Mouse (Mus musculus): ENCODE measurements around the gene Zfp462.

Zfp462 gene

DNA sequence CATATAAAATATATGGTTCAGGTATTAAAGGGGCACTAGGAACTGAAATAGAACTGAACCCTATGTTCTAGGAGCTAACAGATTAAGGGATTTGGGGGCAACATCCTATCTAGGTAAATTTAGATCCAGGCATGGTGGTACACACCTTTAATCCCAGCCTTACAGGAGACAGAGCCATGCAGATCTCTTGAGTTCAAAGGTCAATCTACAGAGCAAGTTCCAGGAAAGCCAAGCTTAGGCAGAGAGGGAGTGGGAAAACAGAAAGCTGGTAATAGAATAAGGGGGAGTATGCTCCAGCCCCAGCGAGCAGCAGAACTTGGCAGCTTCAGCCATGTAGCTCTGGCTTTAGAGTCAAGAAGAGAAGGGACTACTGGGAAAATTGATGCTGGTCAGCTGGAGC lies 50.4 kb downstream of the Zfp462 start:
- no peak for DNase-seq (ENCODE audit: low read depth, low spot score)

GRCm38 (mm10) chr4:54996064-54996463 lies 51.2 kb downstream of the Zfp462 start:
- no peak for DNase-seq (ENCODE audit: low read depth, low spot score)

- no peak for DNase-seq (ENCODE audit: low read depth, low spot score)
Measured at GRCm38 (mm10) chr4:54998146-54998841, 53.4 kb downstream of the Zfp462 start.

DNA sequence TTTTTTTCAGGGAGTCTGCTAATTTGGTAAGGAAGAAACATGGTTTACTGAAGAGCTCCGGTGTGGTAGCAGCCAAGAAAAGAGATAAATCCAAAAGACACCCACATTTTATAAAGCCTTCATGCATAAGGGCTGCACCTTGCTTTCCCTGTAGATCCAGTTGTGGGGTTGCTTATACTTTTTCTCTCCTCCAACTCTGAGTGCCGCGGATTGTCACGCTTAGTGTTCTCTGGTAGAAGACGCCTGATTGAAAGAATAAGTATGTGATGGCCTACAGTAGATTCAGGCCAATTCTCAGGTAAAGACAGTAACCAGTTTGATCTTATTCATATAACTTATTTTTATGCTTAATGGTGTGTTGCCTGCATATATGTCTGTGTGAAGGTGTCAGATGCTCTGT lies 54.7 kb downstream of the Zfp462 start:
- DNase-seq (ENCODE audit: low read depth, low spot score) = no peak

DNA sequence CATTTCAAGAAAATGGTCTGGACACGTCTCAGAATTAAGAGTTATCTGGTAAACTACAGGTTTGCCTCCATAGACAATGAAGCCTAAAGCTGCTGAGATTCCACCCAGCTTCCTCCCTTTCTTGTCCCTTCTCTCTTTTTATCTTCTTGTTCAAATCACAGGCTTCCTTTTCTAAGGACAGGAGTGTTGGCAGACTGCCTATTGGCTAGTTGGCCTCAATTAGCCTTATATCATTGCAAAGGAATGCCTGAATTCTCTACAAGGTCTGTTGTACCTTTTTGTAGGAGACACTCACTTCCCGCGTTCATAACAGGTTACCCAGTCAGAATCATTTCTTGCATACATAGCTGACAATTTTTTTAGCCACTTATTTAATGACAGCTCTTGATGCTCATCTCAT lies 56.5 kb downstream of the Zfp462 start:
- no peak for DNase-seq (ENCODE audit: low read depth, low spot score)

- no peak for DNase-seq (ENCODE audit: low read depth, low spot score)
Measured at GRCm38 (mm10) chr4:55003128-55003527, 58.3 kb downstream of the Zfp462 start.

GRCm38 (mm10) chr4:55005066-55005465 lies 60.2 kb downstream of the Zfp462 start:
- no peak for DNase-seq (ENCODE audit: low read depth, low spot score)

- DNase-seq (ENCODE audit: low read depth, low spot score) = peak; percentile 52
Measured at GRCm38 (mm10) chr4:55005521-55005969, 60.7 kb downstream of the Zfp462 start.

DNA sequence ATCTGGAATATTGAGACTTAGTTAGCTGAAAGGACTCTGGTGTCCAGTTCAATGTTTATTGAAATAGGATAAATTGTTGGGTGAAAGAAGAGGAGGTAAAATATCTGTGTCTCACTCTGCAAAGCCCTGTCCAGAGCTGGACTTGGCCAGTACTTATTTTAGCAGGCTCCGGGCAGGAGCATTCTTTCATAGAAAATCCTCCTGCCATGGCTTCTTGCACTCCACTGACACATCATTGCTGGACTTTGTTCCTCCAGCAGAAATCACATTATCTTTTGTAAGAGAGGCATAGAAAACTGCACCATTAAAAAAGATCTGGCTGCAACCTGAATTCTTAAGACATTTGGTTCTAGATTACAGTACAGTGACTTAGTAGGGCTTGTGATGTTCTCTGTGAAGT lies 61.2 kb downstream of the Zfp462 start:
- no peak for DNase-seq (ENCODE audit: low read depth, low spot score)

DNA sequence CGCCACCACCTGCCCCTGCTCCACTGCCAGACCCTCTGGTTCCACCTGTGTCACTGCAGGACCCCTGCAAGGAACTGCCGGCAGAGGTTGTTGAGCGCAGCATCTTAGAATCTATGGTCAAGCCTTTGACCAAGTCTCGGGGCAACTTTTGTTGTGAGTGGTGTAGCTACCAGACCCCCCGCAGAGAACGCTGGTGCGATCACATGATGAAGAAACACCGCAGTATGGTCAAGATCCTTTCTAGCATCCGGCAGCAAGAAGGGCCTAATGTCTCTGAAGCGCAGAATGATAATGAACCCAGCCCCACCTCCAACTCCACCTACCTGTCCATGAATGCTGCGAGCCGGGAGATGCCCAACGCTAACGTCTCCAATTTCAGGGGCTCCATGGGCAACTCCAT lies 63.8 kb downstream of the Zfp462 start:
- no peak for DNase-seq (ENCODE audit: low read depth, low spot score)

DNA sequence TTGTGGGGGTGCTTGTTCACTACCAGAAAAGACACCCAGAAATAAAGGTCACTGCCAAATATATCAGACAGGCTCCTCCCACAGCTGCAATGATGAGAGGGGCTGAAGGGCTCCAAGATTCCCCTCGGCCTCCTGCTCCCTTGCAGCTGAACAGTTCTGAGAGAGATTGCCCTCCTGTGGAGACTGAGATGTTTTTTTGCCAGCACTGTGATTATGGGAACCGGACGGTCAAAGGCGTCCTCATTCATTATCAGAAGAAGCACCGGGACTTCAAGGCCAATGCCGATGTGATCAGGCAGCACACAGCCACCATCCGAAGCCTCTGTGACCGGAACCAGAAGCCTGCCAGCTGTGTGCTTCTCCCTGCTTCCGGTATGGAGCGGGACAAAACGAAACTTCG lies 66.5 kb downstream of the Zfp462 start:
- DNase-seq (ENCODE audit: low read depth, low spot score) = no peak

GRCm38 (mm10) chr4:55013563-55014248 lies 68.9 kb downstream of the Zfp462 start:
- no peak for DNase-seq (ENCODE audit: low read depth, low spot score)

DNA sequence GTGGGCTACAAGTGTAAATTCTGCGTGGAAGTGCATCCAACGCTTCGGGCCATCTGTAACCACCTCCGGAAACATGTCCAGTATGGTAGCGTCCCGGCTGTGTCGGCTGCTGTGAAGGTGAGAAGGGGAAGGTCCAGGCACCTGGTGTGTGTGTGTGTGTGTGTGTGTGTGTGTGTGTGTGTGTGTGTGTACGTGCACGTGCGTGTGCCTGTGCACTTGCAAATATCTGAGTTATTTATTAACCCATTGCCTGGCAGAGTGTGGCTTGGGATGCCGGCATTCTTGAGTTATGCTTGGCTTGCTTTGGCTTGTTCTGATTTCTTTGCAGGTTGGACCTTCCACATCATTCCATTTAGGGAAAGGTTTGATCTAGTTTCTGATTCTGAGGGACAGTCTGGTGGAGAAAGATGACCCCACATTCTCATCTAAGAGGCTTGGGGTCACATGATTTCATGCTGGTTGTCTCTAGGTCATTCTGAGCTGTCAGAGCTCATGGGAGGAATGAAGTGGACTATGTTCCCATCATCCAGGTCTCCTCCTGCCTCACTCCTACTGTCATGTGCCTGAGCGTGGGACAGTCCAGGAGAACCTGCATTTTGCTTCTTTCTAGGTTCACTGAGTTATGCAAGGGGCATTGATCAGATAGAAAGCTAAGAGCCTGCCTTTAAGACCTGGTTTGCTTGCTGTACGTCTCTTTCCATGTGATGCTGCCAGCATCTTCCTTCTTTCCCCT lies 70.0 kb downstream of the Zfp462 start:
- no peak for DNase-seq (ENCODE audit: low read depth, low spot score)

GRCm38 (mm10) chr4:55015517-55015916 lies 70.7 kb downstream of the Zfp462 start:
- no peak for DNase-seq (ENCODE audit: low read depth, low spot score)

DNA sequence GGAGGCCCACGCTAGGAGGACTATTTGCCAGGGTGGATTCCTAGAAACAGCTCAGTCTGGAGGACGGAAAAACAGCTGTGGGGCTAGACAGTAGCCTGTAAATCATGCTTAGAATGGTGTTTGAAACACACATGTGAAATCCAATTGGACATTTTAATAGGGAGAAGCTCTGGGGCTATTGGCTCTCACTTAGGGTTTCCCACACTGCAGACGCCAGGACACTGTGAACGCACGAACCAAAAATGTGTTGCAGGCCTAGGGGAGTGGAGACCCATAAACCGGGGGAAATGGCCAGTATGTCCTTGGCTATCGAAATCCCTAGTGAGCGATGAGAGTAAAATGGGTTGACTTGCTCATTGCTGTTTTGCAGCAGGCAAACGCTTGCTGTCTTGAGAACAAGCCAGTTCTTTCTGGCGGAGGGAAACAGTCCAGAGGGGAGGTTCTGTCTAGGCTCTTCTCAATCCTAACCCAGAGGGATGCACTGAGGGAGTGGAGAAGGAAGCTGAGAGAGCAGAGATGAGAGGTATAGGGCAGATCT lies 81.3 kb downstream of the Zfp462 start:
- DNase-seq (ENCODE audit: low read depth, low spot score) = peak; percentile 83

DNA sequence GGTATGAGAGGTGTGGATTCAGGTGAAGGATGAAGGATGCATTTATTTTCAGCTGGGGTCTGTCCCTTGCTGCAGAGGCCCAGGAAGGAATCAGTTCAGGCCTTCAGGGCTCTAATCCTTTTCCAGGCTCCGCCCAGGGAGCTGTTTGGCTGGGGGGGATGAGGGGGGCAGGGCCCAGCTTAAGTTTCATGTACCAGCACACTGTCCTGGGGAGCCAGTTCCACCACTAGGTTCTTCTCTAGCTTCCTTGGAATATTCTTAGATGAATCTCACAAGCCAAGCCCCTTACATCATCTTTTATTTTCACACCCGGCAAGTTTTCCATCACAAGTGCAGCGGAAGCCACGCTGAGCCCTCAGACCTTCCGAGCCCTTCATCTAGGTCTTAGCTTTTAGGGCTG lies 85.6 kb downstream of the Zfp462 start:
- peak; percentile 87 for DNase-seq (ENCODE audit: low read depth, low spot score)

- no peak for DNase-seq (ENCODE audit: low read depth, low spot score)
Measured at GRCm38 (mm10) chr4:55032317-55032930, 87.6 kb downstream of the Zfp462 start.

GRCm38 (mm10) chr4:55033452-55033851 lies 88.6 kb downstream of the Zfp462 start:
- no peak for DNase-seq (ENCODE audit: low read depth, low spot score)

DNA sequence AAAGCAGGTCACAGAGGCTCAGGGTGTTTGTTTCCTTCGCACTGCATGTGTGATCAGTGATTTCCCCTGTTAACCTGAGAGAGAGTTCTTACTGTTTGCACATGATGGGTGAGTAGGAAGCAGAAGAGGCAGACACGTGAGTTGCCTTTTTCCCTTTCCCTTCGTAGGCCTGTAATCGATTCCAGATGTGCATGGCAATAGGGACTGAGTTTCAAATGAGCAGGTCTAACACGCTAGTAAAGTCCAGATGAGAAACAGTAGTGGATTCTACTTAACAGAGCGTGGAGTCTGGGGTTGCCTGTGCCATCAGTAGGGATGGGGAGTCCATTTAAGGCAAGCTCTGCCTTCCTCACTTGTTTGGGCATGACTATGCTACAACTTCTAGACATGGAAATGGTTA lies 93.3 kb downstream of the Zfp462 start:
- DNase-seq (ENCODE audit: low read depth, low spot score) = peak; percentile 23

DNA sequence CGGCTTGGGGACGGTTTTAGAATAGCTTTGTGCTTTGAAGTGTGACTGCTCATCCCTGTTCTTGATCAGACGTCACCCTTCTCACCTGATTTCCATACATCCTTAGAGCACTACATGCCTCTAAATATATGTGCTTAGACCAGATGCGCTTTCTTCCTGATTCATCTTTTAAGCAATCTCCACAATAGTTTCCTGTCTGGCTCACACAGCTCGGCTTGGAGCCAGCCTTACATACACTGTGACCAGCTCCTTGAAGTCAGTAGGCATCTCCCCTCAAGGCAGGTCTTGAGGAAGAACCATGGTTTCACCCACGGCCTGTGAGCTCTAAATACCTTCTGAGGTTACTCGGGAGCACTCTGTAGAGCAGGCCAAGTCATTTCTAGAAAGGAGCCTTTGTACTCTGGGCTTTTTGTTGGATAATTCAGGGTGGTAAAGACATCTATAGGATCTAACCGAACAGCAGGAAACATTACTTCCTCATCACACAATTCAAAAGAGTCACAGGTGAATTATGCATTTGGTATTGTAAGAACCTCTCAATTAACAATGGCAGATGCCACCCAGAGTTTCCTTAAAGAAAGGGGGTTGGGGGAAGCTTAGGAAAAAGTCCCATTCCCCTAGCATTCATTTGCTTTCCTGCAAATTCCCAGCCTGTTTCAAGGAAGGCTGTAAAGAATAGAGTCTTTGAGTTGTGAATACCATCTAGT lies 95.6 kb downstream of the Zfp462 start:
- no peak for DNase-seq (ENCODE audit: low read depth, low spot score)

GRCm38 (mm10) chr4:55041106-55041730 lies 96.4 kb downstream of the Zfp462 start:
- no peak for DNase-seq (ENCODE audit: low read depth, low spot score)

All from skeletal muscle tissue, adult 2 months (tissue).